Mouse (Mus musculus): Measurements from ENCODE around the gene Nploc4. TPM values are rescaled to one million over a fixed set of nuclear protein-coding genes. Genes with fewer than 3 reads are reported as not detected.

The Nploc4 gene
- polyA plus RNA-seq, 1 experiment, result 46.6 TPM

DNA sequence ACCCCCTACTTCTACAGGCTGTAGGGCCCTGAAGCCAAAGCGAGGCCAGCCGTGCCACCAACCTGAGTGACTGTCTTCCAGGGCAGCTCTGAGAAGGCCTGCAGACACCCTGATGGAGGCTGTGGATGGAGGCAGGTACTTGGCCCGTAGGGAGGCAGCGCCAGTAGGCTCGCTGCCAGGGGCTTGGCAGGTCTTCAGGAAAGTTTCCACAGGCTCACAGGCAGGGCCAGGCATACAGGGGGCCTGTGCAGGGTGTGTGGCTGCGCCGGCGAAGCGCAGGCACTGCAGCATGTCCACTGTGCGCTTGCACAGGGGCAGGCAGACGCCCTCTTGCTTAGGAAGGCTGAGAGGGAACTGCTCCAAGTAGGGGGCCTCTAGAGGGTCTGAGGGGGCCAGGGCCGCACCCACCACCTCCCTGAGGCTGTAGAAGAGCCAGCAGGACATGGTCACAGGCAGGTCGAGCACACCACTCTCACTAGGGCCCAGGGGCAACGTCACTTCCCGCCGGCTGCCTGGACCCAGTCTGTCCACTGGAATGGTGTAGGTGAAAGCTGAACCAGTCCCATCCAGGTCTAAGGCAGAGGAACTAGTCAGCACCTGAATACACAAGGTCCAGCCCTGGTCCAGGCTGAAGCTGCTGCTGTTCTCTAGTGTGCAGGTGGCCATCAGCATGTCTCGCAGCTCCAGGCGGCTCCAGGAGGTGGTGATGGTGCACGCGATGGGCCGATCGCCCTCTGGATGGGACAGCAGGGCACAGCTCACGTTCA lies 63.5 kb downstream of the Nploc4 start:
- TF ChIP-seq POLR2A (IDR thresholded peaks at IDR 0.05; ENCODE audit: borderline replicate concordance, low read depth, low read length) (no peak), CTCF (IDR thresholded peaks at IDR 0.05; ENCODE audit: low read depth, low read length) (no peak)
- Histone ChIP-seq H3K27ac (ENCODE audit: insufficient read depth, low read depth, low read length) (no peak overlapping the region), H3K4me1 (ENCODE audit: control insufficient read depth, insufficient read depth, low read length) (no peaks in the 10 kb centered on the region; the same call in 1 of the 2 replicates), H3K4me3 (ENCODE audit: insufficient read depth, low read length) (no peak overlapping the region)

DNA sequence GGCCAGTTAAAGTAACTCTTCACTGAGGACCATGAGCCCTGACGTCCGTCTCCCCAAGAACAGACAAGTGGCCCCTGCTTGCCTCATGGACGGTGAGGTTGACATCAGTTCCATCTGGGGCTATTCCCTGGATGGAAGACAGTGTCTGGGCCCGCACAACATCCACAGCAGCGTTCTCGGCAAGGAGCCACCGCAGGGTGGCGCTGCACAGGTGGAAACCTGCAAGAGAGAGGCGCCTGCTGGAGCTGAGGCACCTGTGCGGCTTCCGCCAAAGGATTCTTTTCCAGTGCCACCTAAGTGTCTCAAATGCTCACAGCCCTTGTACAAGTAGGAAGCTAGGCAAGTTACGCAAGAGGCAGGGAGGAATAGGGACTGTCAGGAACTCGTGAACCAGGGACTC lies 64.5 kb downstream of the Nploc4 start:
- Histone ChIP-seq H3K4me1 (ENCODE audit: control insufficient read depth, insufficient read depth, low read length) (no peaks in the 10 kb centered on the region; the same call in 1 of the 2 replicates), H3K4me3 (ENCODE audit: insufficient read depth, low read length) (no peak overlapping the region), H3K27ac (ENCODE audit: insufficient read depth, low read depth, low read length) (no peak overlapping the region)
- TF ChIP-seq POLR2A (IDR thresholded peaks at IDR 0.05; ENCODE audit: borderline replicate concordance, low read depth, low read length) (no peak), CTCF (IDR thresholded peaks at IDR 0.05; ENCODE audit: low read depth, low read length) (no peak)

- Histone ChIP-seq H3K27ac (ENCODE audit: insufficient read depth, low read depth, low read length) (no peak overlapping the region), H3K4me3 (ENCODE audit: insufficient read depth, low read length) (no peak overlapping the region), H3K4me1 (ENCODE audit: control insufficient read depth, insufficient read depth, low read length) (peaks cover 9% of the 10 kb centered on the region)
- TF ChIP-seq POLR2A (IDR thresholded peaks at IDR 0.05; ENCODE audit: borderline replicate concordance, low read depth, low read length) (no peak), CTCF (IDR thresholded peaks at IDR 0.05; ENCODE audit: low read depth, low read length) (peak; percentile 63)
These were observed 67.9 kb downstream of the Nploc4 start for GRCm38 (mm10) chr11:120369656-120370055.

- H3K4me3 ChIP-seq (ENCODE audit: insufficient read depth, low read length), result no peak overlapping the region
- TF ChIP-seq POLR2A (IDR thresholded peaks at IDR 0.05; ENCODE audit: borderline replicate concordance, low read depth, low read length), result no peak
- no peak for TF ChIP-seq CTCF (IDR thresholded peaks at IDR 0.05; ENCODE audit: low read depth, low read length)
- H3K4me1 ChIP-seq (ENCODE audit: control insufficient read depth, insufficient read depth, low read length), result peaks cover 9% of the 10 kb centered on the region
- no peak overlapping the region for H3K27ac ChIP-seq (ENCODE audit: insufficient read depth, low read depth, low read length)
These were observed 71.0 kb downstream of the Nploc4 start for GRCm38 (mm10) chr11:120366443-120367027.

GRCm38 (mm10) chr11:120362891-120363290 lies 74.6 kb downstream of the Nploc4 start:
- Histone ChIP-seq H3K4me1 (ENCODE audit: control insufficient read depth, insufficient read depth, low read length) (peaks cover 28% of the 10 kb centered on the region), H3K4me3 (ENCODE audit: insufficient read depth, low read length) (no peak overlapping the region), H3K27ac (ENCODE audit: insufficient read depth, low read depth, low read length) (no peak overlapping the region)
- TF ChIP-seq POLR2A (IDR thresholded peaks at IDR 0.05; ENCODE audit: borderline replicate concordance, low read depth, low read length) (no peak), CTCF (IDR thresholded peaks at IDR 0.05; ENCODE audit: low read depth, low read length) (no peak)

- TF ChIP-seq POLR2A (IDR thresholded peaks at IDR 0.05; ENCODE audit: borderline replicate concordance, low read depth, low read length), result no peak
- TF ChIP-seq CTCF (IDR thresholded peaks at IDR 0.05; ENCODE audit: low read depth, low read length), result no peak
- H3K4me1 ChIP-seq (ENCODE audit: control insufficient read depth, insufficient read depth, low read length), result peaks cover 34% of the 10 kb centered on the region
- no peak within 1 kb of the TSS for H3K27ac ChIP-seq (ENCODE audit: insufficient read depth, low read depth, low read length)
- H3K4me3 ChIP-seq (ENCODE audit: insufficient read depth, low read length), result no peak within 1 kb of the TSS
These were observed 76.2 kb downstream of the Nploc4 start, which contains the start of gene Fscn2 for GRCm38 (mm10) chr11:120361295-120361694. Gene Fscn2, plus strand, starts transcription at chr11:120361534.

- TF ChIP-seq CTCF (IDR thresholded peaks at IDR 0.05; ENCODE audit: low read depth, low read length), result no peak
- no peak for TF ChIP-seq POLR2A (IDR thresholded peaks at IDR 0.05; ENCODE audit: borderline replicate concordance, low read depth, low read length)
These were observed 76.8 kb downstream of the Nploc4 start for GRCm38 (mm10) chr11:120360755-120361154.

GRCm38 (mm10) chr11:120360062-120360461 lies 77.4 kb downstream of the Nploc4 start:
- Histone ChIP-seq H3K27ac (ENCODE audit: insufficient read depth, low read depth, low read length) (no peak overlapping the region), H3K4me1 (ENCODE audit: control insufficient read depth, insufficient read depth, low read length) (peaks cover 32% of the 10 kb centered on the region), H3K4me3 (ENCODE audit: insufficient read depth, low read length) (no peak overlapping the region)
- TF ChIP-seq POLR2A (IDR thresholded peaks at IDR 0.05; ENCODE audit: borderline replicate concordance, low read depth, low read length) (no peak), CTCF (IDR thresholded peaks at IDR 0.05; ENCODE audit: low read depth, low read length) (no peak)

More at GRCm38 (mm10) chr11:120360755-120361154, 76.8 kb downstream of the Nploc4 start:
- Histone ChIP-seq H3K27ac (ENCODE audit: insufficient read depth, low read depth, low read length) (no peak overlapping the region), H3K4me3 (ENCODE audit: insufficient read depth, low read length) (no peak overlapping the region), H3K4me1 (ENCODE audit: control insufficient read depth, insufficient read depth, low read length) (peaks cover 30% of the 10 kb centered on the region)

DNA sequence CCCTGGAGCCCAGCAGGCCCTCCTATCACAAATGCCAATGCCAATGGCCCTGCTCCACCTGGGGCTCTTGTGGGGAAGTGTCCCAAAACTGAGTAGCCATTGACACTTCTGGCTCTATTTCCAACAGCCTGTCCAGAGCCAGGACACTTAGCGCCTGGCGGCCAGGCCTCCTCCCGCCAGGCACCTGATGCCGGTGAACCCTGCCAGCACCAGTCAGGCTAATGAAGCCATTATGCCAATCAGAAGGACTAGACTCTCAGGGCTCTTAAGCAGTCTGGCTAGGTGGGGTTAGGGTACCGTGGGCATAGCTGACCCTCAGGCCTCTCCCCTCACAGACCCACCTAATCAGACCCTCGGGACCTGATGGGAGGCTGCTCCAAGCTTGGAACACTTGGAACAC lies 78.1 kb downstream of the Nploc4 start:
- Histone ChIP-seq H3K27ac (ENCODE audit: insufficient read depth, low read depth, low read length) (no peak overlapping the region), H3K4me3 (ENCODE audit: insufficient read depth, low read length) (no peak overlapping the region), H3K4me1 (ENCODE audit: control insufficient read depth, insufficient read depth, low read length) (peaks cover 39% of the 10 kb centered on the region)
- TF ChIP-seq POLR2A (IDR thresholded peaks at IDR 0.05; ENCODE audit: borderline replicate concordance, low read depth, low read length), result no peak
- no peak for TF ChIP-seq CTCF (IDR thresholded peaks at IDR 0.05; ENCODE audit: low read depth, low read length)

DNA sequence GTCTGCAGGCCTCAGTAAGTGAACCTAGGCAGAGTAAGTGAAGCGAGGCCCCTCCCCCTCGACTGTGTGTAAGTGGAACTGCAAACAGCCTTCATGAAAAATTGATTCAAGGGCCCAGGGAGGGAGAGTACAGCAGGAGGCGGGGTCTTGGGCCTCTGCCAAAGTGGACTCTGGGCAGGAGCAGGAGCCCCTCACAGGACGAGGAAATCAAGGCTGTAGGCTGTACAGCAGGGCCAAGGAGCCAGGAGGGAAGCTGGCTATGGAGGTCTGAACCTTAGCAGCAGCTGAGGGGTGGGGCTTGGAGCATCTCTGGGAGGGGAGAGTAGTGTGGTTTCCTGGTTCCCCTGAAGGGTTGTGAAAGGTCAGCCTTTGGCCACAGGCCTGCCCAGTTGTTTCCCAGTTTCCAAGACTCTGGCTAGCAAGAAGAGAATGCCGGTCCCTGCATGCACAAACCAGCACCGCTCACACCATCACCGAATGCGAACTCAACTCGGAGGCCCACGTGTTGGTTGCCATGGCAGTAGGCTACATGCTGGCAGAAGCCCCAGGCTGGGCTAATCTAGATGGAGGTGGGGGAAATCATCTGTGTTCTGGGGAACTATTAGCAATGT lies 79.6 kb downstream of the Nploc4 start:
- H3K27ac ChIP-seq (ENCODE audit: insufficient read depth, low read depth, low read length), result no peak overlapping the region; the same call in 1 of the 2 replicates

More for the DNA sequence above, 79.6 kb downstream of the Nploc4 start:
- peaks cover 49% of the 10 kb centered on the region for H3K4me1 ChIP-seq (ENCODE audit: control insufficient read depth, insufficient read depth, low read length)
- TF ChIP-seq CTCF (IDR thresholded peaks at IDR 0.05; ENCODE audit: low read depth, low read length) (no peak), POLR2A (IDR thresholded peaks at IDR 0.05; ENCODE audit: borderline replicate concordance, low read depth, low read length) (no peak)
- no peak overlapping the region for H3K4me3 ChIP-seq (ENCODE audit: insufficient read depth, low read length)
